9 mouse cellular contexts compared by ENCODE assay signal in the genomic region with DNA sequence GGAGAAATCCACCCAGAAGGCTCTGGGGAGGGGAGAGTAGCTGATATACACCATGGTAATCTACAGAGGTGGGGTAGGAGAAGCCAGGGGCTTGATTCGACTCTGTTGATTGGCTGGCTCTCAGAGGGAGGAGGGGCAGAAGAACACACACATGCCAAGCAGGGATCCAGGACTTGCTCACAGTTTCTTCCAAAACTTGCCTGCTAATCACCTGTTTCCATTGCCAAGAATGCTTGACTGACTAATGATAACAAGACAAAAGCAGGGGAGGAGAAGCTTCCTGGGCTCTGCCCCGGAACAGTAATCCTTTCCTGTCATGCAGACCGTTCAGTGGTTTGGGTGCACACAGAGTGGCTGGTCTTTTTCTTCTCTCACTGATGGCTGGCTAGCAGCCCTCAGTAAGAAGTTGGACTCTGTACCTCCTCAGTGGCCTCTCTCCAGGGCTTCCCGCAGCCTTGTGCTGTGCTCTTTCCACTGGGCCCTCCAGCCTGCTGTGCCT.
A peak's percentile ranks its signal among the peaks of the same experiment; 100 is the strongest.
DNase-seq lines count a peak whose midpoint lies in the region; ATAC-seq and TF ChIP-seq lines count a peak whose summit lies in the region.
"Had no signal": no experiment of that assay in that cellular context is flagged by ENCODE, and none has a peak within 500 bp of the region (broad histone marks: within the 10 kb centered on the region; RNA-seq: fewer than 3 reads in every experiment).

No protein-coding gene starts in this region.

- no peak for ATAC-seq in midbrain, embryonic 15.5 days (replicated peaks)
- peak; percentile 64 for ATAC-seq in intestine, postnatal 0 days
- peak; percentile 53; the same call in 1 of the 2 replicates for ATAC-seq in midbrain, embryonic 13.5 days
- ATAC-seq in megakaryocyte progenitor cell, adult 5-6 weeks (replicated peaks; ENCODE audit: poor library complexity) = no peak

- H3K4me3 ChIP-seq in midbrain, embryonic 10.5 days = no peak overlapping the region
- H3K4me3 ChIP-seq in midbrain, embryonic 15.5 days = no peak overlapping the region
- H3K4me3 ChIP-seq in intestine, postnatal 0 days (ENCODE audit: low read depth, low read length) = no peak overlapping the region
- no peak overlapping the region for H3K4me3 ChIP-seq in midbrain, embryonic 13.5 days (replicated peaks)
- H3K4me3 ChIP-seq in left cerebral cortex, adult 2 months = no peak overlapping the region

- H3K4me1 ChIP-seq in midbrain, embryonic 10.5 days = peaks cover 14% of the 10 kb centered on the region
- 0 out of 2 replicates have a peak, but pooled peaks cover 3% of the 10 kb centered on the region for H3K4me1 ChIP-seq in midbrain, embryonic 15.5 days
- peaks cover 11% of the 10 kb centered on the region; the same call in 1 of the 2 replicates for H3K4me1 ChIP-seq in intestine, postnatal 0 days (replicated peaks; ENCODE audit: control insufficient read depth, insufficient read depth, low read length)
- peaks cover 3% of the 10 kb centered on the region; the same call in 1 of the 2 replicates for H3K4me1 ChIP-seq in midbrain, embryonic 13.5 days (replicated peaks)

- no peaks in the 10 kb centered on the region for H3K9me3 ChIP-seq in midbrain, embryonic 10.5 days (replicated peaks)
- H3K9me3 ChIP-seq in midbrain, embryonic 15.5 days = no peaks in the 10 kb centered on the region
- no peaks in the 10 kb centered on the region for H3K9me3 ChIP-seq in intestine, postnatal 0 days (ENCODE audit: control insufficient read depth)
- 0 out of 2 replicates have a peak, but pooled peaks cover 5% of the 10 kb centered on the region for H3K9me3 ChIP-seq in midbrain, embryonic 13.5 days
- H3K9me3 ChIP-seq: G1E had no signal

- no peak overlapping the region for H3K9ac ChIP-seq in midbrain, embryonic 15.5 days
- no peak overlapping the region for H3K9ac ChIP-seq in intestine, postnatal 0 days (ENCODE audit: low read depth, low read length)
- H3K9ac ChIP-seq in midbrain, embryonic 13.5 days (replicated peaks) = no peak overlapping the region

- TF ChIP-seq CTCF in intestine, postnatal 0 days (IDR thresholded peaks at IDR 0.05; ENCODE audit: low read depth) = no peak
- no peak for TF ChIP-seq CTCF in left cerebral cortex, adult 2 months (IDR thresholded peaks at IDR 0.05)

- no peaks in the 10 kb centered on the region for H3K27me3 ChIP-seq in midbrain, embryonic 10.5 days (ENCODE audit: low read depth, poor library complexity, severe bottlenecking)
- H3K27me3 ChIP-seq in midbrain, embryonic 15.5 days (replicated peaks) = no peaks in the 10 kb centered on the region
- no peaks in the 10 kb centered on the region for H3K27me3 ChIP-seq in intestine, postnatal 0 days (replicated peaks; ENCODE audit: control insufficient read depth, insufficient read depth, low read length)
- no peaks in the 10 kb centered on the region for H3K27me3 ChIP-seq in midbrain, embryonic 13.5 days

- no peaks in the 10 kb centered on the region for H3K36me3 ChIP-seq in midbrain, embryonic 10.5 days
- no peaks in the 10 kb centered on the region for H3K36me3 ChIP-seq in midbrain, embryonic 15.5 days (replicated peaks)
- H3K36me3 ChIP-seq in intestine, postnatal 0 days (ENCODE audit: control insufficient read depth, insufficient read depth) = no peaks in the 10 kb centered on the region
- no peaks in the 10 kb centered on the region for H3K36me3 ChIP-seq in midbrain, embryonic 13.5 days
- H3K36me3 ChIP-seq: G1E had no signal

- intact Hi-C loops in left cerebral cortex, adult 2 months (cut with DNase I) = no loop called here

- 35% methylated on average over 4 of the region's 4 CpGs for WGBS in midbrain, embryonic 10.5 days
- WGBS in midbrain, embryonic 15.5 days = 23% methylated on average over 4 of the region's 4 CpGs
- WGBS in intestine, postnatal 0 days = 18% methylated on average over 4 of the region's 4 CpGs
- 24% methylated on average over 4 of the region's 4 CpGs for WGBS in midbrain, embryonic 13.5 days

- peak overlapping the region; percentile 28; the same call in 1 of the 2 replicates for H3K27ac ChIP-seq in midbrain, embryonic 10.5 days (replicated peaks)
- no peak overlapping the region for H3K27ac ChIP-seq in midbrain, embryonic 15.5 days
- peak overlapping the region; percentile 35 for H3K27ac ChIP-seq in intestine, postnatal 0 days (ENCODE audit: low read depth, low read length)
- H3K27ac ChIP-seq in midbrain, embryonic 13.5 days = no peak overlapping the region
- no peak overlapping the region for H3K27ac ChIP-seq in left cerebral cortex, adult 2 months

- DNase-seq in midbrain, embryonic 10.5 days (ENCODE audit: low spot score) = no peak
- peak; percentile 98 for DNase-seq in heart, adult 11 months
- DNase-seq in right cerebral cortex, postnatal 14 days = no peak
- DNase-seq in left cerebral cortex, adult 2 months (ENCODE audit: extremely low spot score in 1 of 2, low spot score in 2 of 2) = no peak

- no peak overlapping the region for H3K4me2 ChIP-seq in midbrain, embryonic 15.5 days
- H3K4me2 ChIP-seq in intestine, postnatal 0 days (replicated peaks; ENCODE audit: low read depth) = peak overlapping the region; percentile 32; the same call in 1 of the 2 replicates
- no peak overlapping the region for H3K4me2 ChIP-seq in midbrain, embryonic 13.5 days (replicated peaks)

Comparison
In these comparisons a context has a peak if more than half of its experiments do, and no peak if none do; other contexts are left out.
1. H3K27ac ChIP-seq: peak in midbrain, embryonic 10.5 days (single experiment) and intestine, postnatal 0 days (single experiment); none in midbrain, embryonic 15.5 days (single experiment), midbrain, embryonic 13.5 days (single experiment) and left cerebral cortex, adult 2 months (single experiment).
2. ATAC-seq: peak in intestine, postnatal 0 days (single experiment) and midbrain, embryonic 13.5 days (single experiment); none in midbrain, embryonic 15.5 days (single experiment) and megakaryocyte progenitor cell, adult 5-6 weeks (single experiment).